Mouse (Mus musculus) neural tube, embryonic 12.5 days (tissue): ENCODE measurements around the gene Zbtb40. TPM values are rescaled to one million over a fixed set of nuclear protein-coding genes. Genes with fewer than 3 reads are reported as not detected.

ENCODE experiments used
- ATAC-seq: fragments of 200-750 bp; cut with Nextera tagmentation; 2 replicates; pipeline ENCODE4 v1.8.0; 2017; ENCODE audit warnings: low read depth, mild to moderate bottlenecking, moderate TSS enrichment, moderate library complexity; ENCODE audit not compliant: low FRiP score
- H3K27ac ChIP-seq: fragments of 300-500 bp; sonication (generic); 2 replicates; pipeline ENCODE4 v1.5.1; 2016
- H3K27me3 ChIP-seq: fragments of 300-500 bp; sonication (generic); replicated peaks from 2 replicates; pipeline ENCODE4 v1.6.1; 2016; ENCODE audit warnings: mild to moderate bottlenecking
- H3K36me3 ChIP-seq: fragments of 300-500 bp; sonication (generic); 2 replicates; pipeline ENCODE4 v1.6.1; 2016; ENCODE audit warnings: mild to moderate bottlenecking
- H3K4me1 ChIP-seq: fragments of 300-500 bp; sonication (generic); 2 replicates; pipeline ENCODE4 v1.6.1; 2016
- H3K4me2 ChIP-seq: fragments of 300-500 bp; sonication (generic); replicated peaks from 2 replicates; pipeline ENCODE4 v1.6.1; 2016; ENCODE audit warnings: mild to moderate bottlenecking
- H3K4me3 ChIP-seq: fragments of 300-500 bp; sonication (generic); 2 replicates; pipeline ENCODE4 v1.5.1; 2016
- H3K9ac ChIP-seq: fragments of 300-500 bp; sonication (generic); 2 replicates; pipeline ENCODE4 v1.6.1; 2016; ENCODE audit warnings: mild to moderate bottlenecking
- H3K9me3 ChIP-seq: fragments of 300-500 bp; sonication (generic); 2 replicates; pipeline ENCODE4 v1.6.1; 2016; ENCODE audit warnings: mild to moderate bottlenecking
- WGBS: fragments of 180-500 bp; shearing (Covaris S2); methylation state at CpG from one replicate; pipeline ENCODE4 v1.1.7; 2016; 5-methylcytosine and 5-hydroxymethylcytosine counted together
- polyA plus RNA-seq: library from polyadenylated mRNA; unstranded; fragments of >200 nt; fragmentation: Nextera tagmentation; extraction: Ambion mirVana; gene quantifications from 2 replicates; pipeline ENCODE4 v1.2.1, GENCODE M21; 2016

The Zbtb40 gene
- polyA plus RNA-seq, 1 experiment from 2014 or later: 6.3 TPM

GRCm38 (mm10) chr4:137001020-137001419 lies 47.6 kb downstream of the Zbtb40 start:
- H3K27ac ChIP-seq: no peak overlapping the region
- no peak overlapping the region for H3K4me3 ChIP-seq
- H3K4me2 ChIP-seq: no peak overlapping the region
- no peaks in the 10 kb centered on the region for H3K27me3 ChIP-seq
- H3K36me3 ChIP-seq: peaks cover 27% of the 10 kb centered on the region; the same call in 1 of the 2 replicates
- H3K9me3 ChIP-seq: no peaks in the 10 kb centered on the region
- 89% methylated on average over 7 of the region's 7 CpGs for WGBS
- H3K4me1 ChIP-seq: peaks cover 7% of the 10 kb centered on the region; the same call in 1 of the 2 replicates
- no peak for ATAC-seq
- no peak overlapping the region for H3K9ac ChIP-seq

GRCm38 (mm10) chr4:136998371-136998770 lies 50.2 kb downstream of the Zbtb40 start:
- Histone ChIP-seq H3K36me3 (peaks cover 52% of the 10 kb centered on the region), H3K4me1 (no peaks in the 10 kb centered on the region), H3K4me3 (no peak overlapping the region), H3K27me3 (no peaks in the 10 kb centered on the region), H3K9me3 (no peaks in the 10 kb centered on the region), H3K4me2 (no peak overlapping the region), H3K9ac (no peak overlapping the region), H3K27ac (no peak overlapping the region)
- 85% methylated on average over 7 of the region's 7 CpGs for WGBS
- ATAC-seq: no peak

DNA sequence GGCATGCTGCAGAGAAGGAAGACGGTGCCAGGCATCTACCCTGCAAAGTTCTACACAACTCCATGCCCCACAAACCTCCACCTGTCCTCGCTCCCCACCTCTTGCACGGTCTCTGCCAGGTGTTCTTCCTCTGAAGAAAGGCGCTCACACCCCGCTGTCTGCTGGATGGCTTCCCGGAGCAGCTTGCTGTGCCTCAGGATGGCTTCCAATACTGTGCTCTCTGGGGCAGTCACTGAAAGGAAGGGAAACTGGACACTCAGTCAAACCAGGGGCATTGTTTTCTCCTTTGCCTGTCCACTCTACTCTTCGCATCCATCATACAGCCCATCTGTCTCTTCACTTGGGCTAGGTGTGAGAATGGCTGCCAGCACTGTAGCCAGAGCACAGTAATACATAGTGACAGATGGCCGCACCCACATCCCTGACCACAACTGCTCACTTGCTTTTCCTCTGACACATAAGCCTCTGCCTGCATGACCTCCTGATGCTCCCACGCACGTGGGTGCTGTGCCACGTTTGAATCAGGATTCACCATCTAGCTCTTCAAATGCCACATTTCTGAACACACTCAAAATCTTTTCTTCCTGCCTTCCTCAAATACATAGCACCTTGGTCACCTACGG lies 50.8 kb downstream of the Zbtb40 start:
- no peak overlapping the region for H3K4me2 ChIP-seq
- H3K4me1 ChIP-seq: no peaks in the 10 kb centered on the region
- peaks cover 55% of the 10 kb centered on the region for H3K36me3 ChIP-seq
- no peak for ATAC-seq
- H3K4me3 ChIP-seq: no peak overlapping the region
- H3K9me3 ChIP-seq: no peaks in the 10 kb centered on the region
- H3K27ac ChIP-seq: no peak overlapping the region
- 93% methylated on average over 12 of the region's 12 CpGs for WGBS
- H3K27me3 ChIP-seq: no peaks in the 10 kb centered on the region
- H3K9ac ChIP-seq: no peak overlapping the region

- no peak overlapping the region for H3K4me3 ChIP-seq
- H3K4me1 ChIP-seq: no peaks in the 10 kb centered on the region
- peaks cover 55% of the 10 kb centered on the region for H3K36me3 ChIP-seq
- no peak overlapping the region for H3K4me2 ChIP-seq
- H3K27ac ChIP-seq: no peak overlapping the region
- H3K9ac ChIP-seq: no peak overlapping the region
- H3K9me3 ChIP-seq: no peaks in the 10 kb centered on the region
- H3K27me3 ChIP-seq: no peaks in the 10 kb centered on the region
- WGBS: 72% methylated on average over 7 of the region's 7 CpGs
- ATAC-seq: no peak
Measured at GRCm38 (mm10) chr4:136996933-136997332, 51.7 kb downstream of the Zbtb40 start.

DNA sequence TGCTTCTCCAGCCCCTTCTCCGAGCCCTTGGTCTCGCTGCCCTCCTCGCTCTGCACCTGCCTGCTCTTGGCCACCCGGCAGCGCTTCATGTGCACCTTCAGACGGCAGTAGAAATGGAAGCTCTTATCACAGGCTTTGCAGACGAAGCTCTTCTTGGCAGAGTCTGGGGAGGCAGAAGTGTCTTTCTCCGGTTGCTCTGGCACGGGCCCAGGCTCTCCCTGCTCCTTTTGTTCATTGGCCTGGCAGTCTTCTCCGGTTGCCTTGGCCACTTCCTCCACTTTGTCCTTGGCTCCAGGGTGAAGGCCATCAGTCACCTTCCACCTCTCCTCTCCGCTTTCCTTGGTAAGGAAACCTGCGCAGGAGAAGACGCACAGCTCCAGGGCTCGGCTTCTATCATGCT lies 53.2 kb downstream of the Zbtb40 start:
- ATAC-seq: no peak
- Histone ChIP-seq H3K4me3 (no peak overlapping the region), H3K4me2 (no peak overlapping the region), H3K27ac (no peak overlapping the region), H3K36me3 (peaks cover 62% of the 10 kb centered on the region), H3K9ac (no peak overlapping the region), H3K27me3 (no peaks in the 10 kb centered on the region), H3K4me1 (no peaks in the 10 kb centered on the region), H3K9me3 (no peaks in the 10 kb centered on the region)
- 93% methylated on average over 14 of the region's 14 CpGs for WGBS

GRCm38 (mm10) chr4:136981993-136982695 lies 66.5 kb downstream of the Zbtb40 start:
- H3K36me3 ChIP-seq: peaks cover 17% of the 10 kb centered on the region
- H3K4me2 ChIP-seq: no peak overlapping the region
- no peak overlapping the region for H3K27ac ChIP-seq
- ATAC-seq: no peak
- no peaks in the 10 kb centered on the region for H3K27me3 ChIP-seq
- H3K9ac ChIP-seq: 0 out of 2 replicates have a peak overlapping the region, but pooled peaks have one; percentile 13
- WGBS: 40% methylated on average over 9 of the region's 9 CpGs
- H3K9me3 ChIP-seq: no peaks in the 10 kb centered on the region
- peaks cover 16% of the 10 kb centered on the region for H3K4me1 ChIP-seq
- H3K4me3 ChIP-seq: no peak overlapping the region

DNA sequence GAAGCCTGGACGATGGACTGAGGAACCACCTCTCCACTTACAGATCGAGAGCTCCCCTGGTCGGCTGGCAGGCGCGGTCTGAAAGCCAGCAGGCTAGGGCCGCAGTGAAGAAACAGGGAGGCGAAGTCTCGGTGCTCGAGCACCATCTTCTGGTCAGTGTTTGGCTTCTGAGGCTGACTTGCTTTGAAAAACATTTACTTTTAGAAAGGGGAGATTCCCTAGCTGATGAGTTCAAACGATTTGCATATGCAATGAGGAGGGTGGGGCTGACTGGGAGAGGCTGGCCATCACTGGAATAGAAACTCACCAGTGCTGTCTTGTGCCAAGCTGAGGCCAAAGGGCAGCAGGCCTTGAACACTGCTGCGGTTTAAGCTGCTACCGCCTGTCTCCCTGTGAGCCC lies 67.3 kb downstream of the Zbtb40 start:
- no peaks in the 10 kb centered on the region for H3K27me3 ChIP-seq
- WGBS: 7% methylated on average over 12 of the region's 12 CpGs

DNA sequence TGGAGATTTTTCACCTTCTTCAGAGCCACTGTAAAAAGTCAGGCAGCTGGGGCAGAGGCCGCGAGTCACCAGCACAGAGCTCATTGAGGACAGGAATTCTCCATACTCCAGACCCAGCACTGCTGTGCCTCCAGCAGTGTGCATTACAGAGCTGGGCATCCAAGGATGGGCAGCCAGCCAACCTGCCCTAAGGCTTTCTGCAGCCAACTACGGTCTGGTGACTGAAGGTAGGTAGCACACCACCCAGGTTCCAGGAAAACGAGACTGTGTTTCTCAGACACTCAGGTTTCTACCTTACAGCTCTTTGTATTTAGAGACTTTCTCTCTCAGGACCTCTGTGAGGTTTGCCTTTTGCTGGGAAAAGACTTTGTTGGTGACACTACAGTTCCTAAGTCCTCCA lies 67.7 kb downstream of the Zbtb40 start:
- Histone ChIP-seq H3K36me3 (peaks cover 7% of the 10 kb centered on the region; the same call in 1 of the 2 replicates), H3K9me3 (no peaks in the 10 kb centered on the region), H3K4me2 (no peak overlapping the region), H3K4me3 (no peak overlapping the region), H3K9ac (0 out of 2 replicates have a peak overlapping the region, but pooled peaks have one; percentile 14), H3K27me3 (no peaks in the 10 kb centered on the region), H3K4me1 (peaks cover 16% of the 10 kb centered on the region), H3K27ac (no peak overlapping the region)
- 74% methylated on average over 4 of the region's 4 CpGs for whole genome bisulfite sequencing
- ATAC-seq: no peak

More for the DNA sequence above, 67.3 kb downstream of the Zbtb40 start:
- peaks cover 10% of the 10 kb centered on the region for H3K36me3 ChIP-seq
- H3K4me1 ChIP-seq: peaks cover 16% of the 10 kb centered on the region
- H3K27ac ChIP-seq: no peak overlapping the region
- no peaks in the 10 kb centered on the region for H3K9me3 ChIP-seq
- peak; percentile 41; the same call in 1 of the 2 replicates for ATAC-seq
- H3K4me3 ChIP-seq: no peak overlapping the region
- H3K4me2 ChIP-seq: no peak overlapping the region
- 0 out of 2 replicates have a peak overlapping the region, but pooled peaks have one; percentile 14 for H3K9ac ChIP-seq

DNA sequence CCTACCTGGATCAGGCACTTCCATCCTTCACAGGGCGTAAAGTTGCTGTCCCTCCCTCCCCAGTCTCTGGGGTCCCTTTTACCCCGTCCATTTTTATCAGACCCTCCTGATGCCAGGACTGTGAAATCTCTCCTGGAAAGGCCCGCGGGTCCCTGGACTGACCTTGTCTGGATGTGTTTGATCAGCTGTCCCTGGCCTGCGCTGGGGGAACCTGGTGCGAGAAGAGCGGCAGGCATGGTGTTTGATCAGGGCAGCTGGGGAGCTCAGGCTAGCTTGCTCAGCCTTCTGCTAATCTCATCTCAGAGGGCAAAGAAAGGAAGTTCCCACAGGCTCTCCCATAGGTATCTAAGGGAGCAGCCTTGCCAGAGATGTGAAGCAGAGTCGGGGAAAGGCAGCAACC lies 71.4 kb downstream of the Zbtb40 start:
- H3K4me1 ChIP-seq: peaks cover 14% of the 10 kb centered on the region
- no peak for ATAC-seq
- no peaks in the 10 kb centered on the region for H3K27me3 ChIP-seq
- H3K9me3 ChIP-seq: no peaks in the 10 kb centered on the region
- no peak overlapping the region for H3K4me2 ChIP-seq
- no peak overlapping the region for H3K9ac ChIP-seq
- WGBS: 67% methylated on average over 8 of the region's 8 CpGs
- no peak overlapping the region for H3K27ac ChIP-seq
- H3K36me3 ChIP-seq: no peaks in the 10 kb centered on the region
- no peak overlapping the region for H3K4me3 ChIP-seq

GRCm38 (mm10) chr4:136970939-136971338 lies 77.7 kb downstream of the Zbtb40 start:
- Histone ChIP-seq H3K27ac (no peak overlapping the region), H3K4me2 (no peak overlapping the region), H3K36me3 (no peaks in the 10 kb centered on the region), H3K4me3 (no peak overlapping the region), H3K4me1 (peaks cover 33% of the 10 kb centered on the region), H3K9me3 (no peaks in the 10 kb centered on the region), H3K27me3 (peaks cover 19% of the 10 kb centered on the region), H3K9ac (no peak overlapping the region)
- 7% methylated on average over 6 of the region's 6 CpGs for WGBS
- ATAC-seq: no peak; the same call in 1 of the 2 replicates

GRCm38 (mm10) chr4:136969503-136970276 lies 78.9 kb downstream of the Zbtb40 start:
- Histone ChIP-seq H3K27ac (no peak overlapping the region), H3K9ac (no peak overlapping the region), H3K36me3 (no peaks in the 10 kb centered on the region), H3K4me3 (no peak overlapping the region), H3K4me1 (peaks cover 45% of the 10 kb centered on the region), H3K27me3 (peaks cover 26% of the 10 kb centered on the region), H3K4me2 (no peak overlapping the region), H3K9me3 (no peaks in the 10 kb centered on the region)
- WGBS: 49% methylated on average over 16 of the region's 16 CpGs
- ATAC-seq: no peak

GRCm38 (mm10) chr4:136969096-136969495 lies 79.5 kb downstream of the Zbtb40 start:
- H3K4me3 ChIP-seq: no peak overlapping the region
- 70% methylated on average over 8 of the region's 8 CpGs for WGBS
- H3K4me1 ChIP-seq: peaks cover 49% of the 10 kb centered on the region
- no peak overlapping the region for H3K27ac ChIP-seq
- H3K9me3 ChIP-seq: no peaks in the 10 kb centered on the region
- H3K36me3 ChIP-seq: no peaks in the 10 kb centered on the region
- H3K4me2 ChIP-seq: no peak overlapping the region
- H3K9ac ChIP-seq: no peak overlapping the region
- ATAC-seq: no peak
- peaks cover 26% of the 10 kb centered on the region for H3K27me3 ChIP-seq
